Mouse (Mus musculus) right cerebral cortex, adult 18-20 months (tissue): ENCODE data around the gene Usp28.

Experiments used
- DNase-seq: peaks from one replicate; pipeline ENCODE4 v3.0.0; 2022; ENCODE audit warnings: mixed read lengths

Gene Usp28

GRCm38 (mm10) chr9:49024529-49024928 lies 39.4 kb downstream of the Usp28 start:
- no peak for DNase-seq

DNA sequence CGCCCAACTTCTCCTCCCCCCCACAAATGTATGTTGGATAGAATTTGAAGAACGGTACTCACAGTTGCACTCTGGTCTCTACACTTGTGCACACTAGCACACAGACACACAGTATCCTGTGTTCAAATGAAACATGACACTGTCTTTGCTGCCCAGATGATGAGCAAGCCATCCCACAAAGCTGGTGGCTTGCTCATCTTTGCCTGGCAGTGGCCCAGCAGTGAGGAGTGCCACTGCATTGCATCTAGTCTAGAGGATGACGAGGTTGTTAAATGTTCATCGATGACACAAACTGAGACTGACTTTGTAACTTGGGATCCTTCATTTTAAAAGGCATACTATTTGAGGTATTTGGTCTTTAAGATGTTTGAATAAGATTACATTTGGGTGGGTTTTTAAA lies 49.6 kb downstream of the Usp28 start:
- DNase-seq, result peak; percentile 47

DNA sequence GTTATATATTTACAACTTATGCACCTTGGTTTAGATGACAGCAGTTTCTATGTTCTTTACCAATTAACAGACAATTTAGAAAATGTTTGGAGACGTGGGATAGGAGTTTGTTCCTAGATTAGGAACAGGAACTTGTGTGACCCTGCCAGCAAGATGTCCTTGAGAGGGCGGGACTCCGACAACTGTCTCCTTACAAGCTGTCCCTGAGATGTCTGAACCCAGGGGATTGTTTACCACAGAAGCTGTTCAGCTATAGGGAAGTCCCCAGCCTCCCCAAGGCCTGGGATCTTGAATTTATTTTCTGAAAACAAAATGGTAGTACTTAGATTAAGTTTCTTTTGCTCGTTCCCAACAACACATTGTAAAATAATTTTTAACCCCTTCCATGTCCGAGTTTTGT lies 65.7 kb downstream of the Usp28 start:
- no peak for DNase-seq

GRCm38 (mm10) chr9:49051349-49051748 lies 66.2 kb downstream of the Usp28 start:
- DNase-seq, result peak; percentile 59

- DNase-seq, result no peak
These were observed 68.9 kb downstream of the Usp28 start for GRCm38 (mm10) chr9:49054028-49054427.

GRCm38 (mm10) chr9:49055333-49056205 lies 70.4 kb downstream of the Usp28 start, which contains the start of gene Zw10:
Zw10 (plus strand) TSS chr9:49055613.
- DNase-seq, result peak; percentile 98

GRCm38 (mm10) chr9:49076847-49077246 lies 91.7 kb downstream of the Usp28 start:
- no peak for DNase-seq

GRCm38 (mm10) chr9:49081107-49081506 lies 95.9 kb downstream of the Usp28 start, which contains the start of gene Tmprss5:
Tmprss5 (plus strand) TSS chr9:49081260.
- no peak for DNase-seq

- DNase-seq, result peak; percentile 76
These were observed 96.4 kb downstream of the Usp28 start for GRCm38 (mm10) chr9:49081561-49081960.

DNA sequence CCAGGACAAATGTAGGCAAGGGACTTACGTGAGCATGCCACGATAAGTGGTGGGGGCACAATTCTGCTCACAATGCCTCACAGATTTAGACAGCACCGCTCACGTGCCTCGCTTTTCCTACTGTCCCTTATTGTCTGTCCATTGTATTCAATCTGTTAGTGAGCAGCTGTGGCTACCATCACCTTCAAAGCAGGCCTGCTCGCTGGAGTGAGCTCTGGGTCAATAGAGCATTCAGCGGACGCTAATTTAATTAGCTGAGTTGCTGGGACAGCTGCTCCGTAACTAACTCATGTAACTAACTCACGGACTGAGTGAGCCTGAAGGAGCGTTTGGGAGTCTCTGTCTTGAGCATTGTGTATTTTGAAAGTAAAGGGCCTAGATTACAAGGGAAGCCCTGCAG lies 102.1 kb downstream of the Usp28 start:
- DNase-seq, result no peak
